Mouse (Mus musculus) kidney, embryonic 15.5 days (tissue): ENCODE data around the gene Dynlt1c. TPM values are rescaled to one million over a fixed set of nuclear protein-coding genes. Genes with fewer than 3 reads are reported as not detected.
"Not testable (repeated sequence)": the region's sequence is repeated elsewhere in the genome, so short reads cannot be mapped to it uniquely, and the experiment has no call there.

Experiments used
- ATAC-seq: fragments of 200-750 bp; cut with Nextera tagmentation; replicated peaks from 2 replicates; pipeline ENCODE4 v1.8.0; 2017; ENCODE audit warnings: moderate TSS enrichment; ENCODE audit not compliant: low FRiP score
- H3K27ac ChIP-seq: fragments of 300-500 bp; sonication (generic); 2 replicates; pipeline ENCODE4 v1.5.1; 2015; ENCODE audit warnings: mild to moderate bottlenecking, inconsistent platforms
- H3K27me3 ChIP-seq: fragments of 300-500 bp; sonication (generic); 2 replicates; pipeline ENCODE4 v1.6.1; 2015; ENCODE audit warnings: inconsistent platforms
- H3K36me3 ChIP-seq: fragments of 300-500 bp; sonication (generic); 2 replicates; pipeline ENCODE4 v1.6.1; 2015; ENCODE audit warnings: inconsistent platforms
- H3K4me1 ChIP-seq: fragments of 300-500 bp; sonication (generic); 2 replicates; pipeline ENCODE4 v1.6.1; 2015; ENCODE audit warnings: inconsistent platforms
- H3K4me2 ChIP-seq: fragments of 300-500 bp; sonication (generic); 2 replicates; pipeline ENCODE4 v1.6.1; 2015; ENCODE audit warnings: moderate library complexity, mild to moderate bottlenecking, inconsistent platforms
- H3K4me3 ChIP-seq: fragments of 300-500 bp; sonication (generic); replicated peaks from 2 replicates; pipeline ENCODE4 v1.5.1; 2015; ENCODE audit warnings: mild to moderate bottlenecking, inconsistent platforms
- H3K9ac ChIP-seq: fragments of 300-500 bp; sonication (generic); 2 replicates; pipeline ENCODE4 v1.6.1; 2015; ENCODE audit warnings: mild to moderate bottlenecking, inconsistent platforms
- H3K9me3 ChIP-seq: fragments of 300-500 bp; sonication (generic); replicated peaks from 2 replicates; pipeline ENCODE4 v1.6.1; 2016; ENCODE audit warnings: inconsistent platforms
- WGBS: fragments of 180-500 bp; shearing (Covaris S2); methylation state at CpG from one replicate; pipeline ENCODE4 v1.1.7; 2015; ENCODE audit warnings: mixed read lengths; 5-methylcytosine and 5-hydroxymethylcytosine counted together
- polyA plus RNA-seq: library from polyadenylated mRNA; unstranded; fragments of >200 nt; fragmentation: Nextera tagmentation; extraction: Ambion mirVana; gene quantifications from 2 replicates; pipeline ENCODE4 v1.2.1, GENCODE M21; 2015

Dynlt1c gene
- polyA plus RNA-seq, 1 experiment from 2014 or later, result 46.3 TPM

DNA sequence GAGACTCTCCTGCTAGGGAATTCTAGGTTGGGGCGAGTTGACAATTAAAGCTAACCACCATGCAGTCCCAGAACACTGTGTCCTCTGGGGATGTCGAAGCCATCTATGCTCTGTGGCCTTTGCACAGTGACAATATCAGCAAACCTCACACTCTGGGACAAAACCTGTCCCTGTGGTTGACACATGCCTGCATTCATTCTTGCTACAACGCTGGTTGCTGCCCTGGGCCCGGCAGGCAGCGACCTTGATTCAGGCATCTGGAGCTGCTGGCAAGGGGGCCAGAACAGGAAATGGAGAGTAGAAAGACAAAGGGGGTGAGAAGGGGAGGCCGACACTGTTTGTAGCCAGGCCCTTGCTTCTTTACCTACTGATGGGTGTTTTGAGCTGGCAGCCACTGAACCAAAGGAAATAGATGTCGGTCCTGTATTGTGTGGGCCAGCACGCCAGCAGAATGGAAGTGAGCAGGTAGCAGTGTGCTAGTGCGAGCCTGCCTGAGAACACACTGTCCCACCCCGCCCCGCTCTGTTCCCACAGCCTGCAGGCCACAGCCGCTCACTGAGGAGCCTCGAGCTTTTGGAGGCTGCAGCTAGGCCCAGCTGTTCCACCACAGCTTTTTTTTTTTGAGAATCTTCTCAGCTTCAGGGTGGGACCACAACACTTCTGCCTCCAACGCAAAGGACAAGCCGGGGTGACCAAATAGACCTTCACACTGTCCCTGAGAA, 5.5 kb upstream of the Dynlt1c start:
- H3K27ac ChIP-seq, H3K4me2 ChIP-seq, H3K27me3 ChIP-seq, H3K36me3 ChIP-seq, ATAC-seq, H3K4me1 ChIP-seq, H3K4me3 ChIP-seq, H3K9ac ChIP-seq, H3K9me3 ChIP-seq: not testable (repeated sequence)
- WGBS, result 39% methylated on average over 13 of the region's 15 CpGs

DNA sequence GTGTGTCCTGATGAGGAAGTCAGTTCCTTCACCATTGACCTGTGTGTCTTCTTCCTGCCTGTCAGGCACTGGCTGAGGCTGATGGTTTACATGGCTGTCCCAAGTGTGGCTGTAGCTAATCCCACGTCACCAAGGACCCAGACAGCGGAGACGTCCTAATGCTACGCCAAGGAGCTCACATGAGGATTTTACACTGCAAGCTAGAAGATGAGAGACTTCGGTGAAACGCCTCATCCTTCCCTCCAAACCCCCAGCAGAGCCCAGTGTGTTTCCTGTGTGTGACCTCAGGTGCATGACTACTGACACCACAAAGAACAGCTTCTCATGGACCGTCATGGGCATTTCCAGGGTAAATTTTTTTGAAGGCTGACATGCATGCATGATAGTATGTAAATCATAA, 3.1 kb upstream of the Dynlt1c start:
- not testable (repeated sequence) for H3K4me1 ChIP-seq, H3K4me2 ChIP-seq, H3K9me3 ChIP-seq, H3K36me3 ChIP-seq, H3K27ac ChIP-seq, H3K4me3 ChIP-seq, H3K9ac ChIP-seq, ATAC-seq, H3K27me3 ChIP-seq
- WGBS, result 90% methylated on average over 7 of the region's 7 CpGs

DNA sequence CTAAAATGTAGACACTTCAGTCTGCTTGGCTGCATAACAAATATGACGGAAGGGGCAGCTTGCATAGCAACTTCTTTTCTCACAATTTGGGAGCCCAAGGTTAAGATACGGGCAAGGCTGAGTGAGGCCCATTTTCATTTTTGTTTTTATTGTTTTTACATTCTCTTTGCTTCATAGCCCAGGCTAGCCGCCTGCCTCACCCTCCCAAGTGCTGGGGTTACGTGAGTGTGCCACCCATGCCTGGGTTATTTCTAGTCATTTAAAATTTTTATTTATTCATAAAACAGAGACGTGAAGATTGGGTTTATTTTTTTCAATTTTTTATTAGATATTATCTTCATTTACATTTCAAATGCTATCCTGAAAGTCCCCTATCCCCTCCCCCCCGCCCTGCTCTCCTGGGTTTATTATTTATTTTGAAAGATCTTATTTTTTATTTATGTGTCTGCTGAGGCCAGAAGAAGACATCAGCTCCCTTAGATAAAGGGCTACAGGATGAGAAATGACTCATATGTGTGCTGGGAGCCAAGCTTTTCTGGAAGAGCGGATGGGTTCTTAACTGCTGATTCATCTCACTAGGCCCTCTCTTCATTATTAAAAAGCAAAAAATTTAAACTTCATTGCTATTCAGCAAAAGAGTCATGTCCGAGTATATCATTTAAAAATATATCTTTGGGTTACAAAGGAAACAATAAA, 1.1 kb upstream of the Dynlt1c start:
- not testable (repeated sequence) for H3K27me3 ChIP-seq, H3K4me1 ChIP-seq, H3K36me3 ChIP-seq, ATAC-seq, H3K9me3 ChIP-seq, H3K4me2 ChIP-seq, H3K4me3 ChIP-seq, H3K9ac ChIP-seq, H3K27ac ChIP-seq
- whole genome bisulfite sequencing, result 87% methylated on average over 6 of the region's 8 CpGs

DNA sequence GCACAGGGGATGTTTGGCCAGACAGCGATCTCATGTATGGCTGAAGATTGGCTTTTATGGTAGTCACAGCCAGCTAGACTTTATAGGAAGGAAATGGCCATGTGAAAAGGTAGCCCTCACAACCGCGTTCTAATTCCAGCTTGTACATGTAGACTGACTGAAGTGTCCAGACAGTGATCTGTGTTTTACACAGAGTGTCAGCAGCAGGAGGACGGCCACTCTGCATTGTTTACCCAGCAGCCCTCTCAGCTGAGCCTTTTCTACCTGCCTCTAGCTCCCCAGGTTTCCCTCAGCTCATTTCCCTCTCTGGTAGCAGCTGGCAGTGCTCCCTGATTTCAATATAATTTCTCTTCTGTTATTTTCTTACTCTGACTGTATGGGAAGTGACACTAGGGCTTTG, 734 bp downstream of the Dynlt1c start:
- not testable (repeated sequence) for H3K27ac ChIP-seq, H3K9me3 ChIP-seq, H3K9ac ChIP-seq, ATAC-seq, H3K27me3 ChIP-seq, H3K36me3 ChIP-seq, H3K4me1 ChIP-seq
- H3K4me2 ChIP-seq, result 0 out of 2 replicates have a peak overlapping the region, but pooled peaks have one; percentile 32
- 8% methylated on average over 3 of the region's 4 CpGs for WGBS
- peak overlapping the region; percentile 23; the same call in 1 of the 2 replicates for H3K4me3 ChIP-seq

DNA sequence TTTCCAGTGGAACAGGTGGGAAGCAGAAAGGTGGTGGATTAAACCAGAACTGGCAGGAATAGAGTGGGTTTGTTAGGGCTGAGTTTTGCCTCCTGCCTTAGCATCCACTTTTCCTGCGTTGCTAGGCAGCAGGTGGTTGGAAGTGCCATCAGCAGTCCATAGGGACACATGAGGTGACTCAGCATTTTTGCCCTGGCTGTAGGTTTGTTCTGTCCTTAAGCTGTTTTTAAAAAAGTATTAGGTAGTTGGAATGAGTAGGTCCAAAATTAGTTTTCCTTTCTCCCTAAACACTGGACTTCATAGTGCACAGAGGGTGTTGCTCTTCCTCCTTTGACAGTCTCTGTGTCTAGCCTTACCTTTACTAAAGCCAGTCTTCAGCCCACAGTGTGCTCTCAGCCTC, 3.9 kb downstream of the Dynlt1c start:
- H3K9me3 ChIP-seq, H3K4me2 ChIP-seq, H3K9ac ChIP-seq, H3K4me3 ChIP-seq, H3K36me3 ChIP-seq, ATAC-seq, H3K27ac ChIP-seq, H3K27me3 ChIP-seq, H3K4me1 ChIP-seq: not testable (repeated sequence)
- 35% methylated on average over 1 of the region's 1 CpGs for WGBS

DNA sequence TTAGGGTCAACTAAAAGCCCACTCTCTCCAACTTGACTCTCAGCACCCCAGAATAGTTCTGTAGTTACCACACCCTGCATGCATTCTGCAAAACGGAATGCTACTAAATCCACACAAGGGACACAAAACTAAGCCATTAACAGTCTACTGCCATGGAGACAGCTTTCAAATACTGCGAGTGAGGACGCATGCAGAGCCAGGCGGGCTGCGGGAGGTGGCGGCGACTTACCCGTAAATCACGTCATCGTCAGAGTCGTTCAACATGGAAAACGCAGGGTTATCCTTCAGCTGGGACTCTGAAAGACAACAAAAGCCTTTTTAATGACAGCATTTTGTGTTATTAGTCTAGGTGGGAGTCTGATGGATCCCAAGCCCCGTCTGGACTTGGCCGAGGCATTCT, 12.1 kb downstream of the Dynlt1c start:
- H3K27me3 ChIP-seq, H3K4me1 ChIP-seq, H3K27ac ChIP-seq, H3K36me3 ChIP-seq, H3K4me2 ChIP-seq, ATAC-seq, H3K9ac ChIP-seq, H3K9me3 ChIP-seq, H3K4me3 ChIP-seq: not testable (repeated sequence)
- 67% methylated on average over 12 of the region's 14 CpGs for WGBS

DNA sequence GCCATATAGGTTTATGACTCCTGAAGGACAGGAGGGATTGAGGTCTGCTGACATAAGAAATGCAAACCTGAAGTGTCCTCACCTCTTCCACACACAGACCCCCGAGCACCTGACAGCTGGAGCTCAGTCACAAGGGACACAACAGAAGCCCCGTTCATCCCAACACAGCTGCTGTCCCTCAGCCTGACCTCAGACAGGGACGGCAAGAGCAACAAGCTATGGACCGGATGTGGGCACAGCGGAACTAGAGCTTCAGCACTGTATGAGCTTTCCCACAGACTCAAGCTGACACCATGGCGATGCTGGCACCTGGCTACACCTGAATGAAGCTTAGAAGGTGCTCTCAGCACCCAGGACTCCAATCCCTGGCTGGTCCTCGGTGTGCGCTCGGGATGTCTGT, 12.8 kb downstream of the Dynlt1c start:
- H3K4me2 ChIP-seq, H3K4me3 ChIP-seq, H3K36me3 ChIP-seq, H3K27me3 ChIP-seq, H3K27ac ChIP-seq, H3K9ac ChIP-seq, H3K4me1 ChIP-seq, H3K9me3 ChIP-seq, ATAC-seq: not testable (repeated sequence)
- WGBS, result 80% methylated on average over 4 of the region's 9 CpGs

DNA sequence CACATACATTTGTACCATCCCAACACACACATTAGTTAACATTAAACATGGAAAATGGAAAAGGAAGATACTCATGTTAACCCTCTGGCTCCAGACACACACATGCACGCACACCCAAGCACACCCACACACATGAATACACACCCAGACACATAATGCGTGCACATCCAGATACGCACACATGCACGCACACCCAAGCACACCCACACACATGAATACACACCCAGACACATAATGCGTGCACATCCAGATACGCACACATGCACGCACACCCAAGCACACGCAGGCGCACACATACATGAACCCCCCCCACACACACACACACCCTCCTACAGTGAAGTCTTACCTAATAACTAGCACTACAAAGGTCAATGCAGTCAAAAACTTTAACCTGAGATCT, 15.3 kb downstream of the Dynlt1c start:
- H3K9ac ChIP-seq, H3K4me3 ChIP-seq, ATAC-seq, H3K4me2 ChIP-seq, H3K4me1 ChIP-seq, H3K27me3 ChIP-seq, H3K27ac ChIP-seq, H3K36me3 ChIP-seq, H3K9me3 ChIP-seq: not testable (repeated sequence)
- WGBS, result 94% methylated on average over 9 of the region's 9 CpGs

DNA sequence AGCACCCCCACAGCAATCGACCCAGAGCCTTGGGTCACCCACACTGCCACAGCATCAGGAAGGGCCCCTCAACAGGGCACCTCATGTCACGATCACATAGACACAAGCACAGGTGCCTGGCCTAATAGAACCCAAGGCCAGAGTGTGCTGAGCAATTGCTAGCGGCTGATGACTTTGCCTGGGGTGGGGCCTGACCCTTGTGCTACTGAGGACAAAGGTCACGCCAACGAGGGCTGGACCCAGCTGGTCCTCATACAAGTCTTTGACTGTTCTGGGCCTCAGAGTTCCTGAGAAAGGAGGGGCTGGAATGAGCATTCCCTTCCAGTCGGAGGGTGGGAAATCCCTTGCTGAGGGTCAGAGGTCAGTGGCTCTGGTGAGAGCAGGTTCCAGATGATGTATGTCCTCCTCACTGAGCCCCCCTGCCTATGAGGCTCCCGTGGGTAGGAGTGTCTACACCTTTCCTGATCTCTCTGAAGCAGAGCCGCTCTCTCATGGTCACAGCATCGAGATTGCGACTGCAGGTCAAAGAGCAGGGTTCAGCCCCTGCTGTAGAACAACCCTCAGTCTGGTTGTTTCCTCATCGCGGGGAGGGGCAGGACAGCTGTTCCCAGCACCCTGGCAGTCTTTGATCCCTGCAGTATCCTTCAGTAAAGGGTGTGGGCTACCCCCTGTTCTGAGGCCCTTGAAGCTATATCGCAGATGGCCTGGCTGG, 16.4 kb downstream of the Dynlt1c start:
- H3K4me2 ChIP-seq, H3K4me3 ChIP-seq, H3K27me3 ChIP-seq, H3K9me3 ChIP-seq, H3K27ac ChIP-seq, H3K9ac ChIP-seq, H3K4me1 ChIP-seq, H3K36me3 ChIP-seq: not testable (repeated sequence)
- peak; percentile 71 for ATAC-seq
- WGBS, result 24% methylated on average over 9 of the region's 13 CpGs

DNA sequence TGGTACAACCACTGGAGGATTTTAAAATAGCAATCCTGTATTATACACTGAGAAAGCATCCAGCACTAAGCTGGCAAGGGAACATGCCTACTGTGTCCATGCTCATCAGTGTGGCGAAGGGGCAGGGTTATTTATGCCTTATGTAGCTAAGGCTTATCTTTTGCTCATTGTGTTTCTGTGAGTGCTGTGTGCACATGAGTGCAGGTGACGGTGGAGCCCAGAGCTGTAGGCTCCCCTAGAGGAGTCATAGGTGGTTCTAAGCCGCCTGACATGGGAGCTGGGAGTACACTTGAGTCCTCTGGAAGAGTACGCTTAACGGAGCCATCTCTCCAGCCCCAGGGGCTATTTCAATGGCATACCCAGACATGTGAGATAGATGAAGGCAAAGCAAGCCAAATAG, 17.8 kb downstream of the Dynlt1c start:
- H3K9ac ChIP-seq, ATAC-seq, H3K4me1 ChIP-seq, H3K9me3 ChIP-seq, H3K27me3 ChIP-seq, H3K36me3 ChIP-seq, H3K27ac ChIP-seq, H3K4me3 ChIP-seq, H3K4me2 ChIP-seq: not testable (repeated sequence)
- 88% methylated on average over 5 of the region's 5 CpGs for WGBS

DNA sequence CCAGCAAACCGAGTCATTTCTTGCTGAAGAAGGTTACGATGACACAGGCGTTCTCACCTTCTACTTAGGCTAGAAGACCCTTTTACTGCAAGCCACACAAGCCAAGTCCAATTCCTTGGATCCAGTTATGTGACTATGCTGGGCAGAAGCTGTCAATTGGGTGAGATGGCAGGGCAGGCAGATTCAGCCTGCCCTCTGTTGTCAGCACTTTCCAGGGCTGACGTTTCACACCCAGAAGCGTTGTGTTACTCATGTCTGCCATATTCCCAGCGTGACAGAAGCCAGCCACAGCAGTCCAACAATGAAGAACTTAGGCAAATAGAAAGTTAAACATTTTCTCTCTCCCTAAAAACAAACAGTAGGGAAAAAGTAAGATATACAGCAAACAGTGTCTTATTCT, 18.6 kb downstream of the Dynlt1c start:
- not testable (repeated sequence) for H3K27me3 ChIP-seq, H3K27ac ChIP-seq, H3K4me1 ChIP-seq, H3K36me3 ChIP-seq, H3K9ac ChIP-seq, ATAC-seq, H3K4me2 ChIP-seq, H3K9me3 ChIP-seq, H3K4me3 ChIP-seq
- 52% methylated on average over 5 of the region's 6 CpGs for WGBS

DNA sequence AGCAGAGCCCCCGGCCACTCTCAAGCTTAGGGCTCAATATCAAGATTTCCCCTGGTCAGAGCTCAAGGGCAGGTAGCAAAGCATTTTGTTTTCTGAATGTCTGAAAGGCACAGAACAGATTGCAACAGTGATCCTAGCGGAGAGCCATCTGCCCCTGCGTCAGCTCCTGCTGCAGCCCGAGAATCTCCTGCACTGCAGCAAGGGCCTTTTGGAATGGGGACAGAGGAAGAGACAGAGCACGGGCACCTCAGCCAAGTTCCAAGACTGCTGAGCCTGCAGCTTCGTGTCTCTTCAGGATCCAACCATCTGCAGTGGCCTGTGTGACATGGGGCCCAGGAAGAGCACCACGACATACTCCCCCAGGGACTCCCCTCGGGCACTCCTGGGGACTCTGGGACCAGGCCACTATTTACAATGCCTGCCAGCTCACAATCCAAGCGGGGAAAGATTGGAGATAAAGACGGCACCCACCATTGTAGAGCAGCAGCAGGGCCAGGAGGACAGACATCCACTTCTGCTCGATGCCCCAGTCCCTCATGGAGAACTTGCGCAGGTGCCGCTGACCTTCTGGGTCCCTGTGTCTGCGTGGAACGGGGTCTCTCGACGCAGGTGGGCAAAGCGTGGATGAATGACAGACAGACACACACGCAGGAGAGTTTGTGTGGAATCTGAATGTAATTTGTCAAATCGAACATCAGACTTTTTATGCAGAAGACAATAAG, 19.4 kb downstream of the Dynlt1c start:
- WGBS, result 75% methylated on average over 18 of the region's 20 CpGs
- ATAC-seq, H3K9ac ChIP-seq, H3K9me3 ChIP-seq, H3K27ac ChIP-seq, H3K4me3 ChIP-seq, H3K36me3 ChIP-seq, H3K4me1 ChIP-seq, H3K27me3 ChIP-seq, H3K4me2 ChIP-seq: not testable (repeated sequence)
